Mouse (Mus musculus): ENCODE data around the gene Cntnap2.

Cntnap2 gene

DNA sequence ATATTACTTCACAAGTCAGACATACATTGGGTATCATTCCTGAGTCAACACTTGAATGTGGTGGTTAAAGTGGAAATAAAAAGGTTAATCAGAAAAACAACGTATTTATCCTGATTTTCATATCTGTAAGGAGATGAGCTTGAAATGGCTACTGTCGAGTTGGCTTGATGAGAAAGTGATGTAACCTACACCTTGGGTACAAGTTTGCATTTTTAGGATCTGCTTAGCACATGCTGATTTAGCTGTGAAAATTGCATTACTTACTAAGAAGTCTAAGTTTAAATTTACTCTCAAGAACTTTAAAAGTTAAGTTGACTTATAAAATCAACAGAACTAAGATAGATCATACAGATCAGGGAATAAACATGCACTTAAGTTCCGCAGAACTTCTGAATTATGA, 879.1 kb downstream of the Cntnap2 start:
- DNase-seq (ENCODE audit: low spot score), result no peak

DNA sequence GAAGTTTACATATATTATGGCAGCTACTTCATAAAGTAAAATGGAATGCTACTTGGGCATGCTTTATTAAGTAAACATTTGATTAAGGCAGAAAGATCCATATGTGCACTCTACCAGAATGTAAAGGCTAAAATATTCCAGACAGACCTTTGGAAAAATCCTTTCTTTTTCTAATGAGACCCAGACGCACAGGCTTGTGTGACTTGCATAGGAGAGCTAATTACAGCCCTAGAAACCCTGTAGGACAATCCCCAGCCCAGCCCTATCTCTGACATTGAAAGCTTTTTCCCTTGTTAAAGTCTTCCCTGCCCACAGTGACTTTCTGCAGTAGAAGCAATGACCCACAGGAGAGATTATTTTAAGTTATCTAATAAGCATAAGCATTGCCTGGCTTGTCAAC, 879.6 kb downstream of the Cntnap2 start:
- DNase-seq (ENCODE audit: low spot score), result no peak

DNA sequence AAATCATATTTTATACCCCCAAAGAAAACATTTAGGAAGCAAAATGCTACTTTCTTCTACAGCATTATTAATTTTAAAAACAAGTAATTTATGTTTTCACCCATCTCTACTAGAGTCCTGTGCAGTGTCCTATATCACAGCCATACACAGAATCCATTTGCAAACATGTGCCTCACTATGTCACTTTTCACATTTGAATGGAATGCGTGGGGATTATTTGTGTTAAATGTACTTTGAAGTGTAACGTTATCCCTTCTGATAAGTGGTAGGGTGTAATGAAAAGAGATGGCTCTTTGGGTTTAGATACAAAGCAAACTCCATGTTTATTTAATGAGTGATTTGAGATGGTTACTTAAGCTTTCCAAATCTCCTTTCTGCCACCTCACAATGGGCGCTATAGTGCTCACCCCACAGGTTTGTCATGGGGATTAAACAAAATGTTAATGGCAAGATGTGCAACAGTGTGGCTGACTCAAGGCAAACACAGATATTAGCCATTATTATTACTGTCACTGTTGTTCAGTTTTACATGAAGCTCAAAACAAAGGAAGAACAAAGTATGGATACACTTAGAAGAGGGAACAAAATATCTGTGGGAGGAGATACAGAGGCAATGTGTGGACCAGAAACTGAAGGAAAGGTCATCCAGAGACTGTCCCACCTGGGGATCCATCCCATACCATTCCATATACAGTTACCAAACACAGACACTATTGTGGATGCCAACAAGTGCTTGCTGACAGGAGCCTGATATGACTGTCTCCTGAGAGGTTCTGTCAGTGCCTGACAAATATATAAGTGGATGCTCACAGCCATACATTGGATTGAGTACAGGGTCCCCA, 886.2 kb downstream of the Cntnap2 start:
- DNase-seq (ENCODE audit: low spot score), result no peak

DNA sequence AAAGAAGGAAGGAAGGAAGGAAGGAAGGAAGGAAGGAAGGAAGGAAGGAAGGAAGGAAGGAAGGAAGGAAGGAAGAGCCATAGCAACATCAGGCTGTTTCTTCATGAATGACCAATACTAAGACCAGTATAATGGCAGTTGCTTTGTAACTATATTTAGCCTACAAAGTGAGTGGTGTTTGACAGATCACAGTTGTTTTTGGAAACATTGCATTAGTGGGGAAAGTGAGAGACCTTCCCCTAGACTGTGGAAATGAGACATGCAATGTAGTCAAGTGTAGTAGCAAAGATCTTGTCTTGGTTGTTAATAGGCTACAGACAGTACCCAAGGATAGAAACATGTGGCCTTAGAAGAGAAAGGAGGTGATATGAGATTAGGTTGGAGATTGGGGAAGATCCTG, 895.6 kb downstream of the Cntnap2 start:
- no peak for DNase-seq (ENCODE audit: low spot score)

DNA sequence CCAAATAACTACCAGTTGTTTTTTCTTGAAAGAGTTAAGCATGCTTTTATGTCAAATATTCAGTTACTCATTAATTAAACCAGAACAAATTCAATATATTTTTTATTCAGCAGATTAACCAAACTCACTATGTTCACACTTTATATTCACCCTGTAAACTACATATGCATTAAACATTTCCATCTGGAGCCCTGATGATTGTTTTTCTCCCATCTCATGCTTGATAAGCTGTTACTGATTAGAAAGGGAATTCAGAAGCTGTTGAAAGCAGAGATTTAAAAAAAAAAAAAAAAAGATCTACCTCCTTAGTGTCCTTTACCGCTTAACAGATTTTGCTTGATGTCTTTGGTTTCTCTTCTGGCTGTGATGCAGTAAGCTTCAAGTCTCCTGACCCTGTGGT, 905.3 kb downstream of the Cntnap2 start:
- no peak for DNase-seq (ENCODE audit: low spot score)

DNA sequence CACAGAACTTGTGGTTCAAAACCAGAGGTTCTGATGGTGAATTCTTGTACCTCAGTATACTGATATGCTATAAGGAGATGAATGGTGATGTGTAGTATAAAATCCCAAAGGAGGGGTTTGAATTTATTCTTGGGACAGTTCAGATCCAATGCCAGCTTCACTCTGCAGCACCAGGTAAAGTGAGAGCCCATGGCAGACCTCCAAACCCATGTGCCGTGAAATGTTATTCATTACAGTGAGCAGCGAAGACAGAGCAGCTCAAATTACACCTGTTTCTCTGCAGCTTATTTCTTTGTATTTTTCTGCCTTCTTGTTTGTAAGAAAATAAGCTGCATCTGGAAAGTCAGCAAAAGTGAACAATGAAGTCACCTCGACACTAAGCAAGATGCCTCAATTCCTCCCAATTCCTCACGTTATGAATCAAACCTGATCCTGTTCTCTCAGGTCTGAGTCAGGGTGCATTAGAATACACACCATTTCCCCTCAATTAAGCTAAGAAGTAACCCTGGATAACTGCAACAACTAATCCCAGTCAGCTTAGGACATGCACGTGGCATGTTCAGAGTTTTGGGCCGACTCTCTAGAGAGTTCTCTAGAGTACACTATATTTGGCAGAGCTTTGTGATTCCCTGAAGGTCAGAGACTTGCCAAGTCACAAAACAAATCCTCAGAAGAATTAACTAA, 915.5 kb downstream of the Cntnap2 start:
- no peak for DNase-seq (ENCODE audit: low spot score)

DNA sequence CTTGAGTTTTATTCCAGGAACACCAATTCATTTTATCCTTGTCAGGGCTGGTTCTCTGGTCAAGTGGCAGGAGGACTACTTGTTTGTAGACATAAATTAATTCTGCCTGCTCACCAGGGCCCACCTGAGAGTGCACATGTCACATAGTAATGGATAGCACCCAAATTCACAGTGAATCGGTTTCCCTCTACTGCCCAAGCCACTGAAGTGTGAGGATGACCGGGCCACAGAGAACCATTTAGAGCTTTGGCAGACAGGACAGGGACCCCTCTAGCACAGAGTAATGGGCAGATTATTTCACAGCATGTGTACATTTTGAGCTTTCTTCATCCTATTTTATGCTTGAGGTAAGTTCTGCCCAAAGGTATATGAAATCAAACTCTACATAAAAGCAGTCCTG, 920.0 kb downstream of the Cntnap2 start:
- DNase-seq (ENCODE audit: low spot score), result no peak

DNA sequence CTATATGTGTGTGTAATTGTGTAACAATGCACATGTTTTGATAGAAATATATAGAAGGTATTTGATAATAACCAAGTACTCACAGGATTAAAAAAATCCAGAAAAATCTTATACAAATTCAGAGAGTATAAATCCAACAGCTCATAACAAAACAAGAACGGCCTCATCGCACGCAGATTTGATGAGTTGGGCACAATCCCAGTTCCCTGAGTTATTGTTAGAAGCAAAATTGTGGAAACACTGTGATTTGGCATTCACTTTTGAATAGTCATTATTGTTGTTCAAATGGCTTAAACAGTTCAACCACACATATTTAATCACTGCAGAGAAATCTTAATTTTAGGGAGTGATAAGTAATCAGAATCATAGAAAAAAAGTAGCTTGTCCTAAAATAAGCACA, 928.9 kb downstream of the Cntnap2 start:
- no peak for DNase-seq (ENCODE audit: low spot score)

DNA sequence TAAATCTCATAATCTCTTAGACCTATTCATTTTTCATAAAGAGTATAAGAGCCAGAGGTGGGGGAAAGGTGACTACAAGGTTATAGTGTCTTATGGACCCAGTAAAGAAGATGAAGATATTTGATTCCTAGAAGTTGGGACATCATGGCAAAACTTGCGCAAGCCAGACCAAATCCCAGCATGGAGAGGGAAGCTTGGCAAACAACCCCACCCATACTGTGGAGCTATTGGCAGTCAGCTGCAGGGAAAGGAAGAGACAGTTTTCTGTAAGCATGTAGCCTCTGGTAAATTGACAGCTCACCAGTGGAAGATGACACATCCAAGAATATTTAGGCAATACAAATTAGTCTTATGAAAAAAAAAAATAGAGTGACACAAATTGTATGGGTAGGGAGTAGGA, 931.9 kb downstream of the Cntnap2 start:
- DNase-seq (ENCODE audit: low spot score), result no peak

DNA sequence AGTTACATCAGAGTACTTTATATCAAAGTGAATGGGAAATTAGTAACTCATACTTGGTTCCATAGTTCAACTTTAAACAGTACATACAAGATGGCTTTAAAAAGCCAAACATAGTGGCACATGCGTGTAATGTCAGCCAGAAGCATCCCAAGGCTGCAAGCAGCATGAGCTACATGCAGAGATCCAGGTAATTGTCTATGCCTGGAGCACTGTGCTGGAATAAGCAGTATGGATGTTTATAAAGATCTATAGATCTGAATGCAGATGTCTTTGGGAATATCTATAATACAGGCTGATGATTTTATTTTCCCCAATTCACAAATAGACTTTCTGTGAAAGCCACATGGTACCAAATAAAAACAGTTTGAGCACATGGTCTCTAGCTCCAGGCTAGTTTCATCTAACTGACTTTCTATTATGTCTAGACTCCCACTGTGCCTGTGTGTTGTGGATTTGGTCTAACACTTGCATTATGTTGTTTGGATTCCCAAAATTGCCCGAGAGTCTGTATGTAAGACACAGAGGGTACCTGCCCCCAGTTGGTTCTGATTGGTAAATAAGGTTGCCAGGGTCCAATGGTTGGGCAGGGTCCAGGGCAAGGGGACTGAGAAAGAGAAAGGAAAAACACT, 963.5 kb downstream of the Cntnap2 start:
- no peak for DNase-seq (ENCODE audit: low spot score)

DNA sequence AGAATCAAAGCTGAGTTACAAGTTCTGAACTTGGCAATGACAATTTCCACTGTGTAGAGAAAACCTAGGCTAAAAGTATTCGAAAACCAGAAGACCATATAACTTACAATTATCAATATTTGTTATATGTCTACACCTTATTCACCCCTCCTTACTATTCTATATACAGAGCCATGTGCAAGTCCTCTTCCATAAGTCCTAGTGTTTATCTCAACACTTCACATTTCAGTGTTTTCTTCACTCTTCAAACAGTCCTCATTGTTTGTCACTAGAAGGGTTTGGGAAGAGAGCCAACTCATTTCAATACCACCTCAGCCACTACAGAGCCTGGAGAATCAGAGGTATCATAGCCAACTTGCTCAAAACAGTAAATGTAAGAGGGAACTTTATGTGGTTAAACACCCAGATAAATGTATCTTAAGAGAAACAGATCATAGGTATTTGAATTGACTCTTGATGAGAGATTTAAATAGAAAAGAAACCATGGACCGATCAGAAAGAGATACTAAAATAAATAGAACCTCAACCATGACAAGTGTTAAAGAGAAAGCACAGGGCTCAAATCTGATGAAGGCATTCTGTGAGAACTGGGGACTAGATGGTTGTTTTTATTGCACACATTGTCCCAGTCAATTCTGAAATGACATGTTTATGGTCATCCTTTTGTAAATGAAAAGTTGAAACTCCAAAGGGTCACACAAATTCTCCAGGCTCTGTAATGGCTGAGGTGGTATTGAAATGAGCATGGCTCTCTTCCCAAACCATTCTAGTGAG, 972.9 kb downstream of the Cntnap2 start:
- DNase-seq (ENCODE audit: low spot score), result no peak

DNA sequence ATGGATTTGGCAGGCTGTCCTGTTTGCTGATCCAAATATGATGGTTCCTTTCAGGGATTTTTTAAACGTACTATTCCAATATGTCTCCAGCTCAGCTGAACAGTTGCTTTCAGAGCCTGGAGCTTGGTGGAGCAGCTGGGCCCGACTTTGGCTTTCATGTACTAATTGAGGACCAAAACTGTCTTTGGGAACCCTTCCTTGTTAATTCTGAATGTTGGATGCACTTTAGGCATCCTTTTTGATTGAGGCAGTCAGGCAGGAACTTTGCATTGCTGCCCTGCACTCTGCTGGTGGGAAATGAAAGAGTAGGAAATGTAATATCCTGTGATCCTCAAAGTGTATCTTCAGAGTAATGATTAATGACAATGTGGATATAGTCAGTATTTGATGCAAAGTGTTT, 974.0 kb downstream of the Cntnap2 start:
- DNase-seq (ENCODE audit: low spot score), result no peak

DNA sequence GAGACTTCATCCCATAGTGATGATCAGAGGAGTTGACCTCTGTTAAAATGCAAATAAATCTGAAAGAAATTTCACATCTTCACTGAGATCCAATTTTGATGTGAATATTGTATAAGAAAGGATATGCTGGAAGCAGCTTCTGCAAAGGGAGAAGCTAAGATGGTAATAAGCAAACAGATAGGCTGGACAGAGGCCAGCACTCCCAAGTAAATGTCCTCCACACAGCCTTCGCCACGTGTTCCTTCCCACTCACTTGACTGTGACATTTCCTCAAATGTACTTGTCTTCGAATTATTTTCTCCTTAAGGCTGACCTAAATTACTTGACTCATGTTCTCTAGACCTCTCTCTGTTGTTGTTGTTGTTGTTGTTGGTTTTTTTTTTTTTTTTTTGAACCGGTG, 981.5 kb downstream of the Cntnap2 start:
- no peak for DNase-seq (ENCODE audit: low spot score)

DNA sequence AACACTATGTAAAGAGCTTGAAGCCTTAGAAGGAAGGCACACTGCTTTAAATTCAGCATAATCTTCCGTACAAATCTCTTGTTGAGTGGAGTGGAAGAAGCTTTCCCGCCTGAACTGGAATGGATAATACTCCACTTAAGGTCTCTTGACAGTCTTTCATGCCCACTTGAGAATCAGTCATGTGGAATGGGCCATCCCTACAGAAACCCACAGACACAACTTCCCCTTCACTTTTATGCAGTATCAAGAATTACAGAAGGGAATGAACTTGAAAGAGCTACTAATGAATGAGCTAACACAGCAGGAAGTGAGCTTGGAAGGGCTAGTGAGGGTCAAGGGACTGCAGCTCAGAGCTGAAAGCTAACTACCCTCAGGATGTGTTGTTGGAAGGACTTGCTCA, 1021.1 kb downstream of the Cntnap2 start:
- no peak for DNase-seq (ENCODE audit: low spot score)

DNA sequence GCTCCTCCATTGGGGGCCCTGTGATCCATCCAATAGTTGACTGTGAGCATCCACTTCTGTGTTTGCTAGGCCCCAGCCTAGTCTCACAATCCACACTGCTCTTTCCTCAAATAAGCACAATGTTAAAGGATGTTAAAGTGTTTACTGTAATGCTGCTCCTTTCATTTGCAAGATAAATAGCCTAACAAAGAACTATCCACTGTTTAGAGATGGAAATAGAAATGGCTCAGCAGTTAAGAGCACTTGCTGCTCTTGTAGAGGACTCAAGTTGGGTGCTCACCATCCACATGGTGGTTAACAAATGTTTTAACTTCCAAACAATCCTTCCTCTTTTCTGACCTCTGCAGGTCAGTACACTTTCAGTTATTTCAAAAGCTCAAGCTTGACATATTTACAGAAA, 1022.3 kb downstream of the Cntnap2 start:
- no peak for DNase-seq (ENCODE audit: low spot score)

DNA sequence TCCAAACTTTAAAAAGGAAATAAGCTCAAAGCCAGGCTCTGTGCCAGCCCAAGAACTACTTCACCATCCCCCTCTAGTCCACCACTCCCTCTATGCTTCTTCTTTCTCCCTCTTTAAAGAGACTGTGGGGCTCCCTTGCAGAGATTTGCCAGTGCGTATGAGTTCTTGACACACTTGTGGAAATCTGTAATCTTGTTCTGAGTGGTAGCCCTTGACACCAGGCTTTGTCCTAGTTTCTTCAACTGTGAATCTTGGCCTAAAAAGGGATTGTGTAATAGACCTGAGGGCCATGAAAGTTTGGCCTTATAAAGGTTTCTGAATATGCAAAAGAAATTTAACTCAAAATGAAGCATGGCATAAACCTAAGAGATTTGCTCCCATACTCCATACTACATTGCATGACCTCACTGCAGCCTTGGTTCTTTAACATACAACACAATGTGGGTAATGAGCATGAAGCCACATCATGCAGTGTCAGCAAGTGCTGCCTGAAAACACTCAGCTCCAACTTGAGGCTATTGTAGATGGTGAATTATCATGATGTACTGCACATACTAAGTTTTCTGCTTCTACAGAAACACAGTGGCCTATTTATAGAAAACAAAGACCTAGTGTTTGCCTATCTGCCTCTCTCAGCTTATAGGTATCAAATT, 1084.2 kb downstream of the Cntnap2 start:
- no peak for DNase-seq (ENCODE audit: low spot score)

DNA sequence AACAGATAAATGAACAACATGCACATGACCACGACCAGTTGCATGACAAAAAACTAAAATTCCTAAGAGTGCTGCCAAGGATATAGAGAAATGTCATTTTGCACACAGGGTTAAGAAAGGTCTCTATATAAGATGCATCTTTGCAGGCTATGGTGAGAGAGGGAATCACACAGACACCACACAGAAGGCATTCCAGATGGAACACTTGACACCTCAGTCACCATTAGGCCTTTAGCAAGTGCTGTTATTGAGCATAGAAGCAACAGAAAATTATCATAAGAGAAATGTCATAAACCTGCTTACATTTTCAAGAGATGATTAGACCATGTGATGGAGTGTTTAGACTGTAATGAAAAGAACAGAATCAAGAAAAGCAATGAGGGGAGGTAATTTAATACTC, 1107.7 kb downstream of the Cntnap2 start:
- no peak for DNase-seq (ENCODE audit: low spot score)

DNA sequence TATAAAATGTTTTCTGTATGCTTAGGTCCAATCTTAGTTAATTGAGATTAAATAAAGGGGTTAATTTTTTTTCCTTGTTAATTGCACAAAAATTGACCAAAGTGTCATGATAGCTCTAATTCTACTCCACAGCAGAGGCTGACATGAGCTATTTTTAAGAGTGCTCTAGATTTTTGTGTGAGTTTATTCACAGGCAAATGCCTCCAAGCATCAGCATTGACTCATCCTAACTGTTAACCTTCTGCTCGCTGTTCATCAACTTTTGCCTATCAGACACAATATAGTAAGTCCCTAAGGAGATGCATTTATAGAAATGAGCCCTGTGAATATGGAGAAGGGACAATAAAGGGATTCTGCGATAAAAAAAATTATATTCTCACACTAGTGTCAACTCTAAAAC, 1138.1 kb downstream of the Cntnap2 start:
- no peak for DNase-seq (ENCODE audit: low spot score)

DNA sequence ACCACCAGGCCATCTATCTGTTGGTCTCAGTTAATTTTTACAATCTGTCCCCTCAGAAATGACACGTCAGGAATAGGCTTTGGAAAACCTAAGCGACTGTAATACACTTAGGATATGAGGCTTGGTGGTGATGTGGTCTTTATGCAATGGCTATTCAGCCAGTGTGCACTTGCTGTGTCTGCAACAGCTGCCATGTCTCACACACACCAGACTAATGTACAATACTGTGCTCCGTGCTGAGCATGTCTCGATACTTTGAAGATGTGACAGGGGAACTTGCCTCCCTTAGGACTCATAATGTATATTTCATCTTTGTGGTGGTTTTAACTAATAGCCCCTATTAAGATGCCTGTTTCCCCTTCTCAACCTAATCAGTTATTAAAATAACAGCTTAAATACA, 1142.7 kb downstream of the Cntnap2 start:
- no peak for DNase-seq (ENCODE audit: low spot score)

DNA sequence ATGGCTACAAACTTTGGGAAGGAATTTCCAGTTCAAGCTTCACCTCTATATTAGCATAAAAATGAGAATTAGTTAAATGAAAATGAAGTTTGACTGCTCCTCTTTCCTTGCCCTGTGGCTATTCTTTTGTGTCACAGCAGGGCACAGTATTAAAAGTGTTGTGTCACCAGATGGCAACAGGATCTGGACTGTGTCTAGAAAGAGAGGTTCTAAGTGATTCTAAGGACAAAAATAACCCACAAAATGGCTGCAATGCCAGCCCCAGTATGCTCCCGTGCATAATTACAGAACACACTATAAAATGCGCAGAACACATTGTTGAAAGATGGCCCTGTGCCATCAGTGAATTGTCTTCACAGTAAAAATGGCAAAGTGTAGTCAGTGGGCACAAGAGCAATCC, 1146.4 kb downstream of the Cntnap2 start:
- DNase-seq (ENCODE audit: low spot score), result no peak

DNA sequence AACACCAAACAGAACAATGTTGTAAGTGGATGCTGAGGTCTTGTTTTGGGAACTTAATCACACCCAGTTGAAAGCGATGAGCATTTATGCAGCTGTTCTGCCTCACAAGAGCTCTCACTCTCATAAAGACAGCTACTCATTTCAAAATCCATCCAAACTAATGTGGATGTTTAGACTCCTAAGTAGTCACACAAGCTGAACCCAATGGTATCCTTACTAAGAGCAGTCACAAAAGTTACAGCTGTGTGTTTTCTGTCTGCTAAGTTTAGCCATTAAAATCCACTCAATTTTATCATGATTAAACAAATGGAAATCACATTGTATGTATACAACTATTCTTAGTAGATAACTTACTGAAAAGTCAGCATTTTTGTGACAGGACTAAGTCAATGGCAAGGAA, 1173.7 kb downstream of the Cntnap2 start:
- DNase-seq (ENCODE audit: low spot score), result no peak

DNA sequence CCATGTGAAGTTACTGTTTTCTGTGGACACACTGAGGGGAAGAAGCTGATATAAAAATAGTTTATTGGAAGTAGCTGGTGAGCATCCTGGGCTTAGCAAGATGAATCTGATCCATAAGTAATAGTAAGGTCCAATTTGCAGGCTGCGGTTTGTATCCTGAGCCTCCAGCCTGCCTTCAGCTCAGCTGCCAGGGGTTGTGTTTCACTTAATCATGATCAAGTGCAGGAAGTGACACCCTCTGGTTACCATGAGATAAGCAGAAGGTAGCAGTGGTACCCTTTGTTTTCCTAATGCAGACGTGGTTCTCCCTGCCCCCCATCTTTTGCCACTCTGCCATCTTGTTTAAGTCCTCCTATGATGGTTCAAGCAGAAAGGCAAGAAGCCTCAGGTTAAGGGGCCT, 1181.2 kb downstream of the Cntnap2 start:
- DNase-seq (ENCODE audit: low spot score), result no peak
